Mouse (Mus musculus): ENCODE measurements around the gene Dcaf6. TPM values are rescaled to one million over a fixed set of nuclear protein-coding genes. Genes with fewer than 3 reads are reported as not detected.

The Dcaf6 gene
- polyA plus RNA-seq, 2 experiments: 13.5 to 20.6 TPM

- Histone ChIP-seq H3K36me3 (replicated peaks; ENCODE audit: control insufficient read depth, insufficient read depth, low read depth) (peaks cover under 1% of the 10 kb centered on the region), H3K4me1 (replicated peaks; ENCODE audit: control insufficient read depth in 2 of 2, insufficient read depth in 2 of 2, low read length in 1 of 2) (peaks cover 0 to 13% of the 10 kb centered on the region in 2 experiments; a peak in 2 of 4 replicates), H3K9me3 (ENCODE audit: control insufficient read depth, low read length) (no peaks in the 10 kb centered on the region), H3K4me2 (ENCODE audit: low read depth) (no peak overlapping the region), H3K9ac (replicated peaks) (no peak overlapping the region), H3K4me3 (ENCODE audit: insufficient read depth in 1 of 2, low read depth in 2 of 2, low read length in 2 of 2) (no peak overlapping the region), H3K27ac (no peak overlapping the region), H3K27me3 (ENCODE audit: control insufficient read depth, insufficient read depth, low read length) (no peaks in the 10 kb centered on the region)
- ATAC-seq (ENCODE audit: insufficient read depth) (no peak), DNase-seq (ENCODE audit: low read depth in 3 of 3, low spot score in 3 of 3) (no peak)
- TF ChIP-seq CTCF (IDR thresholded peaks at IDR 0.05; ENCODE audit: low read depth): no peak
- WGBS (ENCODE audit: insufficient replicate concordance): 58% methylated on average over 2 of the region's 2 CpGs
These were observed 25.8 kb upstream of the Dcaf6 start for GRCm38 (mm10) chr1:165486108-165486507.

GRCm38 (mm10) chr1:165484688-165485233, 24.5 kb upstream of the Dcaf6 start, which contains the start of gene Adcy10:
Gene Adcy10, plus strand, starts transcription at chr1:165485183.
- Histone ChIP-seq H3K9ac (replicated peaks) (no peak within 1 kb of the TSS), H3K27me3 (ENCODE audit: control insufficient read depth, insufficient read depth, low read length) (no peaks in the 10 kb centered on the region), H3K27ac (no peak within 1 kb of the TSS), H3K36me3 (replicated peaks; ENCODE audit: control insufficient read depth, insufficient read depth, low read depth) (peaks cover 4% of the 10 kb centered on the region), H3K4me3 (ENCODE audit: insufficient read depth in 1 of 2, low read depth in 2 of 2, low read length in 2 of 2) (no peak within 1 kb of the TSS), H3K9me3 (ENCODE audit: control insufficient read depth, low read length) (no peaks in the 10 kb centered on the region), H3K4me2 (ENCODE audit: low read depth) (no peak within 1 kb of the TSS), H3K4me1 (replicated peaks; ENCODE audit: control insufficient read depth in 2 of 2, insufficient read depth in 2 of 2, low read length in 1 of 2) (peaks cover 0 to 13% of the 10 kb centered on the region in 2 experiments; a peak in 2 of 4 replicates)
- ATAC-seq (ENCODE audit: insufficient read depth): peak; percentile 44; the same call in 1 of the 2 replicates
- TF ChIP-seq CTCF (IDR thresholded peaks at IDR 0.05; ENCODE audit: low read depth) (no peak), EP300 (IDR thresholded peaks at IDR 0.05; ENCODE audit: low read depth) (no peak)
- DNase-seq (ENCODE audit: low read depth in 3 of 3, low spot score in 3 of 3): no peak
- WGBS (ENCODE audit: insufficient replicate concordance): 79% methylated on average over 8 of the region's 8 CpGs

- Histone ChIP-seq H3K36me3 (replicated peaks; ENCODE audit: control insufficient read depth, insufficient read depth, low read depth) (no peaks in the 10 kb centered on the region), H3K4me2 (ENCODE audit: low read depth) (no peak overlapping the region), H3K9ac (replicated peaks) (no peak overlapping the region), H3K9me3 (ENCODE audit: control insufficient read depth, low read length) (no peaks in the 10 kb centered on the region), H3K4me3 (ENCODE audit: insufficient read depth in 1 of 2, low read depth in 2 of 2, low read length in 2 of 2) (no peak overlapping the region), H3K27me3 (ENCODE audit: control insufficient read depth, insufficient read depth, low read length) (no peaks in the 10 kb centered on the region), H3K27ac (no peak overlapping the region), H3K4me1 (replicated peaks; ENCODE audit: control insufficient read depth in 2 of 2, insufficient read depth in 2 of 2, low read length in 1 of 2) (peaks cover 2 to 4% of the 10 kb centered on the region in 2 experiments; a peak in 1 of 4 replicates)
- DNase-seq (ENCODE audit: low read depth in 3 of 3, low spot score in 3 of 3) (no peak), ATAC-seq (ENCODE audit: insufficient read depth) (no peak)
- TF ChIP-seq CTCF (IDR thresholded peaks at IDR 0.05; ENCODE audit: low read depth): no peak
- no peak for TF ChIP-seq EP300 (IDR thresholded peaks at IDR 0.05; ENCODE audit: low read depth)
- 10% methylated on average over 1 of the region's 1 CpGs for WGBS (ENCODE audit: insufficient replicate concordance)
These were observed 11.2 kb upstream of the Dcaf6 start for GRCm38 (mm10) chr1:165471490-165471889.

- H3K4me3 ChIP-seq (ENCODE audit: insufficient read depth in 1 of 2, low read depth in 2 of 2, low read length in 2 of 2): no peak overlapping the region
- H3K4me1 ChIP-seq (replicated peaks; ENCODE audit: control insufficient read depth in 2 of 2, insufficient read depth in 2 of 2, low read length in 1 of 2): peaks cover 2 to 6% of the 10 kb centered on the region in 2 experiments; a peak in 1 of 4 replicates
- TF ChIP-seq EP300 (IDR thresholded peaks at IDR 0.05; ENCODE audit: low read depth): no peak
- TF ChIP-seq CTCF (IDR thresholded peaks at IDR 0.05; ENCODE audit: low read depth): no peak
- H3K36me3 ChIP-seq (replicated peaks; ENCODE audit: control insufficient read depth, insufficient read depth, low read depth): no peaks in the 10 kb centered on the region
- H3K9ac ChIP-seq (replicated peaks): no peak overlapping the region
- H3K27ac ChIP-seq: no peak overlapping the region
- no peak overlapping the region; the same call in 1 of the 2 replicates for H3K4me2 ChIP-seq (ENCODE audit: low read depth)
- no peaks in the 10 kb centered on the region for H3K9me3 ChIP-seq (ENCODE audit: control insufficient read depth, low read length)
- ATAC-seq (ENCODE audit: insufficient read depth) (0 out of 2 replicates have a peak, but pooled peaks have one; percentile 13), DNase-seq (ENCODE audit: low read depth in 3 of 3, low spot score in 3 of 3) (no peak)
- H3K27me3 ChIP-seq (ENCODE audit: control insufficient read depth, insufficient read depth, low read length): no peaks in the 10 kb centered on the region
These were observed 9.4 kb upstream of the Dcaf6 start for GRCm38 (mm10) chr1:165469717-165470116.

- TF ChIP-seq CTCF (IDR thresholded peaks at IDR 0.05; ENCODE audit: low read depth) (no peak), EP300 (IDR thresholded peaks at IDR 0.05; ENCODE audit: low read depth) (no peak)
- H3K4me1 ChIP-seq (replicated peaks; ENCODE audit: control insufficient read depth in 2 of 2, insufficient read depth in 2 of 2, low read length in 1 of 2): peaks cover 2 to 6% of the 10 kb centered on the region in 2 experiments; a peak in 1 of 4 replicates
- no peaks in the 10 kb centered on the region for H3K36me3 ChIP-seq (replicated peaks; ENCODE audit: control insufficient read depth, insufficient read depth, low read depth)
- DNase-seq (ENCODE audit: low read depth in 3 of 3, low spot score in 3 of 3) (no peak), ATAC-seq (ENCODE audit: insufficient read depth) (no peak)
- H3K9ac ChIP-seq (replicated peaks): no peak overlapping the region
- H3K9me3 ChIP-seq (ENCODE audit: control insufficient read depth, low read length): no peaks in the 10 kb centered on the region
- peak overlapping the region; percentile 17 for H3K4me2 ChIP-seq (ENCODE audit: low read depth)
- H3K27ac ChIP-seq: no peak overlapping the region
- no peak overlapping the region for H3K4me3 ChIP-seq (ENCODE audit: insufficient read depth in 1 of 2, low read depth in 2 of 2, low read length in 2 of 2)
- H3K27me3 ChIP-seq (ENCODE audit: control insufficient read depth, insufficient read depth, low read length): no peaks in the 10 kb centered on the region
These were observed 8.7 kb upstream of the Dcaf6 start for GRCm38 (mm10) chr1:165468971-165469370.
